Mouse (Mus musculus): ENCODE results near the gene Wrap53.

- TF ChIP-seq CTCF (IDR thresholded peaks at IDR 0.05; ENCODE audit: insufficient read depth, low read length) (peak; percentile 99), POLR2A (IDR thresholded peaks at IDR 0.05; ENCODE audit: borderline replicate concordance, extremely low read depth, low read depth, low read length) (no peak)
Observed at GRCm38 (mm10) chr11:69628286-69628685, 48.2 kb upstream of the Wrap53 start.

Measured in lung, adult 2 months (tissue).